Mouse (Mus musculus): ENCODE results near the gene Vsig10l.
A peak's percentile ranks its signal among the peaks of the same experiment; 100 is the strongest.

Vsig10l gene

GRCm38 (mm10) chr7:43463976-43464375, 1.0 kb downstream of the Vsig10l start:
- no peak for DNase-seq

- DNase-seq, result peak; percentile 68
Observed at GRCm38 (mm10) chr7:43464864-43465343, 2.0 kb downstream of the Vsig10l start.

- DNase-seq, result peak; percentile 97
Observed at GRCm38 (mm10) chr7:43465344-43466098, 2.6 kb downstream of the Vsig10l start.

GRCm38 (mm10) chr7:43466099-43466694, 3.2 kb downstream of the Vsig10l start:
- DNase-seq, result peak; percentile 91

GRCm38 (mm10) chr7:43470373-43470772, 7.4 kb downstream of the Vsig10l start:
- DNase-seq, result peak; percentile 49

GRCm38 (mm10) chr7:43475706-43476105, 12.8 kb downstream of the Vsig10l start:
- peak; percentile 16 for DNase-seq

GRCm38 (mm10) chr7:43476376-43476775, 13.4 kb downstream of the Vsig10l start:
- DNase-seq, result no peak

- peak; percentile 47 for DNase-seq
Observed at GRCm38 (mm10) chr7:43481191-43481590, 18.2 kb downstream of the Vsig10l start.

GRCm38 (mm10) chr7:43482090-43482716, 19.3 kb downstream of the Vsig10l start:
- no peak for DNase-seq

GRCm38 (mm10) chr7:43483236-43483635, 20.3 kb downstream of the Vsig10l start:
- DNase-seq, result no peak

DNA sequence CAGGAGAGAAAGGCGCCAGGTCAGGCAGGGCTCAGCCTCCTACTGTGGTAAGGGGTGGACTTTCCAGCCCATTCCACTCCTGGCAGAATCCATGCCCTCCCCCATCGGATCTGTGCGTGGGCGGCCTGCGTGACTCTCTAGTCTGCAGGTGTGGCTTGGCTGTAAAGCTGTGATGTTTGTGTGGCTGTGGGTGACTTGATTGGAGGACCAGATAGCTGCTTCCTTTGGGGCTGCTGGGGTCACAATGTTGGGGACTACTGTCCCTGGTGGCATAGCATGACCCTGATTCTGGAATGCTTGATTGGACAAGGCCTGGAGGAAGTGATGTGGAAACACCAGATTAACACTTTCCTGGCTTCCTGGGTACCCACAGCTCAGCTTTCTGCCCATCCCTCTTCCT, 25.7 kb downstream of the Vsig10l start:
- no peak for DNase-seq

- no peak for DNase-seq
Observed at GRCm38 (mm10) chr7:43489631-43490125, 26.7 kb downstream of the Vsig10l start, which contains the start of gene Iglon5. TSS of gene Iglon5 (minus strand) at chr7:43490075.

- no peak for DNase-seq
Observed at GRCm38 (mm10) chr7:43490182-43490584, 27.2 kb downstream of the Vsig10l start.

GRCm38 (mm10) chr7:43490861-43491260, 27.9 kb downstream of the Vsig10l start:
- DNase-seq, result no peak

- peak; percentile 43 for DNase-seq
Observed at GRCm38 (mm10) chr7:43495343-43496021, 32.5 kb downstream of the Vsig10l start.

- no peak for DNase-seq
Observed at GRCm38 (mm10) chr7:43511707-43512478, 48.9 kb downstream of the Vsig10l start.

GRCm38 (mm10) chr7:43512519-43512918, 49.6 kb downstream of the Vsig10l start:
- DNase-seq, result no peak

- no peak for DNase-seq
Observed at GRCm38 (mm10) chr7:43515076-43515475, 52.1 kb downstream of the Vsig10l start.

- no peak for DNase-seq
Observed at GRCm38 (mm10) chr7:43518341-43518740, 55.4 kb downstream of the Vsig10l start.

All from lung, postnatal 36 days (tissue).